Mouse (Mus musculus): ENCODE measurements at regions not wholly inside any gene's neighbourhood (a gene's known extent, or its start where the extent isn't known, plus 50 kb on each side); places are given as distances from the start of the nearest gene placed in this dataset.

GRCm38 (mm10) chr9:84517064-84517463, 592.1 kb downstream of the Bckdhb start:
- TF ChIP-seq CTCF (IDR thresholded peaks at IDR 0.05; ENCODE audit: low read depth) (no peak), EP300 (IDR thresholded peaks at IDR 0.05; ENCODE audit: low read depth) (no peak)

All from liver, postnatal 0 days (tissue).